Mouse (Mus musculus): ENCODE measurements at regions not wholly inside any gene's neighbourhood (a gene's known extent, or its start where the extent isn't known, plus 50 kb on each side); places are given as distances from the start of the nearest gene placed in this dataset.

- TF ChIP-seq CTCF (IDR thresholded peaks at IDR 0.05): no peak
- Histone ChIP-seq H3K4me3 (no peak overlapping the region), H3K27ac (no peak overlapping the region)
- intact Hi-C loops (cut with DNase I): no loop called here
- no peak for DNase-seq
Observed at GRCm38 (mm10) chr16:54120356-54120755, 1177.4 kb downstream of the Zpld1 start.

- DNase-seq: no peak
- no peak for TF ChIP-seq CTCF (IDR thresholded peaks at IDR 0.05)
- intact Hi-C loops (cut with DNase I): no loop called here
Observed at GRCm38 (mm10) chr16:54098696-54099095, 1199.1 kb downstream of the Zpld1 start.

GRCm38 (mm10) chr16:54092206-54092605 lies 1205.6 kb downstream of the Zpld1 start:
- DNase-seq: no peak
- H3K27ac ChIP-seq: no peak overlapping the region
- intact Hi-C loops (cut with DNase I): no loop called here
- no peak for TF ChIP-seq CTCF (IDR thresholded peaks at IDR 0.05)
- H3K4me3 ChIP-seq: no peak overlapping the region

More at GRCm38 (mm10) chr16:54098696-54099095, 1199.1 kb downstream of the Zpld1 start:
- no peak overlapping the region for H3K4me3 ChIP-seq
- no peak overlapping the region for H3K27ac ChIP-seq

GRCm38 (mm10) chr16:54091061-54091765 lies 1206.6 kb downstream of the Zpld1 start:
- no peak for DNase-seq
- intact Hi-C loops (cut with DNase I): no loop called here
- no peak overlapping the region for H3K27ac ChIP-seq
- no peak overlapping the region for H3K4me3 ChIP-seq
- no peak for TF ChIP-seq CTCF (IDR thresholded peaks at IDR 0.05)

DNA sequence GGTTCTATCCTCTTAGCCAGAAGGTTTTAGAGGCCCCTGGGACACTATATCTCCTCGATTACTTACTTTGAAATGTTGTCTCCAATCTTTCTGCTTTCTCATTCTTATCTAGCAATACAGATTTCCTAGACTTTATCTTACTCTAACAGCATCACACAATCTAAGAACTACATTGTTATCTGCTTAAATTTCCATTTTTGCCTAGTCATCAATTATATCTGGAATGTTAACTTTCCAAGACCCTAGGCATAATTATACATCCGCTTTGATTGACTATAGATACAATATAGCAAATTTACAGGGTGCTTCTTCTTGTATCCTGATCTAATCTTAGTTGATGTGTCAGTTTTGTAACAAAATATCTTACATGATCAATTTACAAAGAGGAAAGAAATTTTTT lies 1217.3 kb downstream of the Zpld1 start:
- no peak for TF ChIP-seq CTCF (IDR thresholded peaks at IDR 0.05)
- Histone ChIP-seq H3K27ac (no peak overlapping the region), H3K4me3 (no peak overlapping the region)
- intact Hi-C loops (cut with DNase I): no loop called here
- no peak for DNase-seq

DNA sequence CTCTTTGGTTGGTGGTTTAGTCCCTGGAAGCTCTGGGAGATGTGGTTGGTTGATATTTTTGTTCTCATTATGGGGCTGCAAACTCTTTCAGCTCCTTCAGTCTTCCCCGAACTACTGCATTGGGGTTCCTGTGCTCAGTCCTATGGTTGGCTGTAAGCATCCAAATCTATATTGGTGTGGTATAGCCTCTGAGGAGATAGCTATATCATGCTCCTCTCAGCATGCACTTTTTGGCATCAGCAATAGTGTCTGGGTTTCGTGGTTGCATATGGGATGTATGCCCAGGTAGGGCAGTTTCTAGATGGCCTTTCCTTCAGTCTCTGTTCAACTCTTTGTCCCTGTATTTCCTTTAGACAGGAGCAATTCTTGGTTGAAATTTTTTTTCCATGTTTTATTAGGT lies 1250.0 kb downstream of the Zpld1 start:
- TF ChIP-seq CTCF (IDR thresholded peaks at IDR 0.05): no peak
- no peak for DNase-seq
- H3K4me3 ChIP-seq: no peak overlapping the region
- intact Hi-C loops (cut with DNase I): no loop called here
- no peak overlapping the region for H3K27ac ChIP-seq

DNA sequence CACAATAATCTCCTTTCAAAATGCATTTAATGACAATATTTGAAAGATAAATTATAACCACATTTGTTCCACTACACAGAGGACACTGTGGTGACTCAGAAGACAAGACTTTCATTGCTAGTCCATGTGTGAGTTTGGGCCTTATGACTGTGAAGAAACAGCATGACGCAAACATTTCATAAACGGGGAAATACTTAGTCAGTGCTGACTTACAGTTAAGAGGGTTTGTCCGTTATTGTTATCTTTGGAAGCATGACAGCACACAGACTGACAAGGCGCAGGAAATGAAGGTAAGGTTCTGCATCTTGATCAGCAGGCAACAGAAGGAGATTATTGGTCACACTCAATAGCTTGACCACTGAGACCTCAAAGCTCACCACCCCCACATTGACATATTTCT lies 1255.8 kb downstream of the Zpld1 start:
- no peak for TF ChIP-seq CTCF (IDR thresholded peaks at IDR 0.05)
- no peak overlapping the region for H3K4me3 ChIP-seq
- no peak for DNase-seq
- intact Hi-C loops (cut with DNase I): no loop called here
- no peak overlapping the region for H3K27ac ChIP-seq

- H3K4me3 ChIP-seq: no peak overlapping the region
- no peak overlapping the region for H3K27ac ChIP-seq
- no peak for DNase-seq
- intact Hi-C loops (cut with DNase I): no loop called here
- no peak for TF ChIP-seq CTCF (IDR thresholded peaks at IDR 0.05)
Observed at GRCm38 (mm10) chr16:54016319-54016718, 1281.5 kb downstream of the Zpld1 start.

GRCm38 (mm10) chr16:53973711-53974110 lies 1324.1 kb downstream of the Zpld1 start:
- no peak overlapping the region for H3K4me3 ChIP-seq
- TF ChIP-seq CTCF (IDR thresholded peaks at IDR 0.05): no peak
- intact Hi-C loops (cut with DNase I): no loop called here
- H3K27ac ChIP-seq: no peak overlapping the region
- no peak for DNase-seq

GRCm38 (mm10) chr16:53956646-53957045 lies 1341.1 kb downstream of the Zpld1 start:
- no peak for DNase-seq
- TF ChIP-seq CTCF (IDR thresholded peaks at IDR 0.05): no peak
- H3K4me3 ChIP-seq: no peak overlapping the region
- intact Hi-C loops (cut with DNase I): no loop called here
- no peak overlapping the region for H3K27ac ChIP-seq

GRCm38 (mm10) chr16:53945303-53945702 lies 1352.5 kb downstream of the Zpld1 start:
- Histone ChIP-seq H3K27ac (no peak overlapping the region), H3K4me3 (no peak overlapping the region)
- DNase-seq: no peak
- intact Hi-C loops (cut with DNase I): no loop called here
- TF ChIP-seq CTCF (IDR thresholded peaks at IDR 0.05): no peak

DNA sequence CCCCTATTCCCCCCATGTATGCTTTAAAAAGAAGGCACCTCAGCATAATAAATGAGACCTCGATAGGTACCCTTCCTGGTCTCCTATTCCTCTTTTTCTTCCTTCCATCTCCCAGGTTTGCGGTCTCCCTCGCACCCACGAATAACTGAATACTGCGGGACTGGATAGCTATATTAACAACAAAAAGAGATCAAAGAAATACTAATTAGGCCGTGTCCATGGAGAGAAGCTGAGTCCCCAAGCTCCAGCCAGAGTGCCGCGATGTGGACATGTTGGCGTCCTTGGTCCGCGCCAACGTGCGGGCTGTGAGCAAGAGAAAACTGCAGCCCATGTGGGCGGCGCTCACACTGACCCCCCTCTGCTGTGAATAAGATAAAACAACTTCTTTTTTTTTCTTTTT lies 1382.0 kb downstream of the Zpld1 start:
- no peak for DNase-seq
- no peak overlapping the region for H3K4me3 ChIP-seq
- intact Hi-C loops (cut with DNase I): loop anchor here (10.0 kb wide), 1 partner anchor 181 kb away; no protein-coding TSS in a partner anchor
- TF ChIP-seq CTCF (IDR thresholded peaks at IDR 0.05): no peak
- no peak overlapping the region for H3K27ac ChIP-seq

GRCm38 (mm10) chr16:53907125-53907524 lies 1390.7 kb downstream of the Zpld1 start:
- intact Hi-C loops (cut with DNase I): no loop called here
- Histone ChIP-seq H3K4me3 (no peak overlapping the region), H3K27ac (no peak overlapping the region)
- no peak for TF ChIP-seq CTCF (IDR thresholded peaks at IDR 0.05)
- DNase-seq: no peak

DNA sequence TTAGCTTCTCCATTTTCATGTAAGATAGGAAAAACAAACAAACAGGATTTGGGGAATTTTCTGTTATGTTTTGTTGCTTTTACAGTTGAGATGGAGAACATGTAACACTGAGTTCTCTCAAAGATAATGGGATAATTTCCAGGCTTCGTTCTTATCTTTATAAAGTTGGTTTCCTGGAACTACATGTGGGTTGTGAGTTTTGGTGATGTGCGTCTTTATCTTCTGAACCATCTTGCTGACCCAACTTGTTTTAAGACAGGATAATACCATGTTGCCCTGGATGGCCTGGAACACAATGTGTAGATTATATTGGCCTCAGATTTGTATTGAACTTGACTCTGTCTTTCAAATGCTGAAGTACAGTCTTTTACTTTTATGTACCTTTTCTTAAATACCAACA lies 1394.0 kb downstream of the Zpld1 start:
- DNase-seq: no peak
- H3K27ac ChIP-seq: no peak overlapping the region
- TF ChIP-seq CTCF (IDR thresholded peaks at IDR 0.05): no peak
- intact Hi-C loops (cut with DNase I): no loop called here
- no peak overlapping the region for H3K4me3 ChIP-seq
